Mouse (Mus musculus): ENCODE measurements at regions not wholly inside any gene's neighbourhood (a gene's known extent, or its start where the extent isn't known, plus 50 kb on each side); places are given as distances from the start of the nearest gene placed in this dataset.
"Not testable (repeated sequence)": the region's sequence is repeated elsewhere in the genome, so short reads cannot be mapped to it uniquely, and the experiment has no call there.

DNA sequence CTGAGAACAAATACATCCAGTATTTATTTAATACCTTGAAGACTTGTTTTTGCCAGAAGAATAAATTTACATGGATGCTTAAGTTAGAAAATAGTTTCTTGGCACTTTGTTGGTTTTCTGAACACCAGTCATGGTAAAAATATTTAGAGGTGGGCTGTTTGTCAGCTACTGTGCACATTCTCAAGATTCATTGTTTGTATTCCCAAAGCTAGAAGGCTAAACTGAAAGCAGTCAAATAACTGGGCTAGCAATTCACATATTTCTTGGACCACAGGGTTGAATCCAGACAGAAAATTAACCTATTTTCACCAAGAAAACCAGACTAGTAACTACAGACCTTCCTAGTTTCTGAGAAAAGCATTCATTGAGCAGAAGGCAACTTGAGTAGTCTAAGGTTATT is 488.1 kb upstream of the Klf6 start:
- H3K36me3 ChIP-seq (ENCODE audit: control insufficient read depth, insufficient read depth, low read length), result no peaks in the 10 kb centered on the region
- no peaks in the 10 kb centered on the region for H3K27me3 ChIP-seq (ENCODE audit: control insufficient read depth, insufficient read depth, low read length)
- TF ChIP-seq POLR2A (IDR thresholded peaks at IDR 0.05; ENCODE audit: borderline replicate concordance, extremely low read depth, insufficient read depth, insufficient read length), result no peak
- ATAC-seq (ENCODE audit: low FRiP score, low read depth) (no peak), DNase-seq (ENCODE audit: low spot score) (no peak)
- H3K9ac ChIP-seq (ENCODE audit: low read depth, low read length, severe bottlenecking), result no peak overlapping the region
- H3K4me3 ChIP-seq (replicated peaks; ENCODE audit: low read length), result no peak overlapping the region
- no peaks in the 10 kb centered on the region for H3K9me3 ChIP-seq (ENCODE audit: control insufficient read depth, low read length)
- H3K4me2 ChIP-seq (replicated peaks; ENCODE audit: low read depth, low read length, severe bottlenecking), result no peak overlapping the region
- H3K4me1 ChIP-seq (ENCODE audit: control insufficient read depth, insufficient read depth, low read length), result no peaks in the 10 kb centered on the region
- no peak overlapping the region for H3K27ac ChIP-seq (replicated peaks; ENCODE audit: low read depth, low read length)

DNA sequence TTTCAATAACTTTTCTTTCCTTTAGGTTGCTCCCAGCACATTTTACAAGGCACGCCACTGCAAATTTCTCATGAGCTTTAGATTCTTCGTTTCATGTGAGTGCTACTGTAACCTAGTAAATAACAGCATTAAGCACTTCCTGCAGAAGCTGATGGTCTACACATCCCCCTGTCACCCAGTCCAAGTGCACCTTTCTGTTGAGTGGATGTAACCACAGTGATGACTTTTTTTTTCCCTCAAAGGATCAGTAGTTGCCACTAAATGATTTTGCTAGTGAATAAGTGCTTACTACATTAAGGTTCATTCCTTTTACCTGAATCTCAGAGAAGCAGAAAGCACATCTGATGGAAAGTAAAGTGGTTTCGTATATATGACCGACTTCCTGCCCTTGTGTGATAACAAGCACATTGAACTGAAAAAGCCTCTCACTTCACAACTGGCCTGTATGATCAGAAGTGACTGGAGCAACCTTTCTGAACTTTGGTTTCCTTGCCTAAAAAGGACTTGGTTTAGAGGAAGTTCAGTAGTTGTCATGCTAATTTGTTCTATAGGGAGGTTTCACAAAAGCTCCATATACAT is 453.0 kb upstream of the Klf6 start:
- WGBS, result 82% methylated on average over 4 of the region's 4 CpGs
- H3K4me3 ChIP-seq (replicated peaks; ENCODE audit: low read length), result no peak overlapping the region
- H3K27ac ChIP-seq (replicated peaks; ENCODE audit: low read depth, low read length), result no peak overlapping the region
- H3K4me2 ChIP-seq (replicated peaks; ENCODE audit: low read depth, low read length, severe bottlenecking), result no peak overlapping the region
- ATAC-seq (ENCODE audit: low FRiP score, low read depth), result no peak
- no peaks in the 10 kb centered on the region for H3K4me1 ChIP-seq (ENCODE audit: control insufficient read depth, insufficient read depth, low read length)
- no peaks in the 10 kb centered on the region for H3K36me3 ChIP-seq (ENCODE audit: control insufficient read depth, insufficient read depth, low read length)
- H3K9me3 ChIP-seq (ENCODE audit: control insufficient read depth, low read length), result no peaks in the 10 kb centered on the region
- H3K9ac ChIP-seq (ENCODE audit: low read depth, low read length, severe bottlenecking), result no peak overlapping the region
- DNase-seq (ENCODE audit: low spot score), result no peak
- TF ChIP-seq POLR2A (IDR thresholded peaks at IDR 0.05; ENCODE audit: borderline replicate concordance, extremely low read depth, insufficient read depth, insufficient read length), result no peak
- H3K27me3 ChIP-seq (ENCODE audit: control insufficient read depth, insufficient read depth, low read length), result no peaks in the 10 kb centered on the region

DNA sequence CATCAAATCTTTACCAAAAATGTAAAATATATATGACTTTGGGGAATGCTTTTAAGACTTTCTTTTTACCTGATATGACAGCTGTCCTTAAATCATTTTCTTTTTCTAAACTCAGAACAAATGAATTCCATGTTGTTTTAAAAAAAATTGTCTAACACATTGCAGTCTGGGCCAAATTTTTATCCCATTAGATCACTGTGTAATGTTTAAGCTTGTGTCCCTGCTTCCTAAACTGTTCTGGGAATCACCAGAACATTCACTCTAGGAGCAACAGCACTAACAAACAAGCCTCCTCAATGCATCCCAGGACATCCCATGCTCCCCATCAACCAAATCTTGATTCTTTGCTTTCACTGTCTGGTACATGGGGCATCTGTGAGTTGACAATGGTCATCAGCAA is 449.2 kb upstream of the Klf6 start:
- ATAC-seq (ENCODE audit: low FRiP score, low read depth), result 0 out of 2 replicates have a peak, but pooled peaks have one; percentile 47
- Histone ChIP-seq H3K27ac (replicated peaks; ENCODE audit: low read depth, low read length) (no peak overlapping the region), H3K27me3 (ENCODE audit: control insufficient read depth, insufficient read depth, low read length) (no peaks in the 10 kb centered on the region), H3K9me3 (ENCODE audit: control insufficient read depth, low read length) (no peaks in the 10 kb centered on the region), H3K4me1 (ENCODE audit: control insufficient read depth, insufficient read depth, low read length) (no peaks in the 10 kb centered on the region), H3K36me3 (ENCODE audit: control insufficient read depth, insufficient read depth, low read length) (no peaks in the 10 kb centered on the region), H3K9ac (ENCODE audit: low read depth, low read length, severe bottlenecking) (no peak overlapping the region), H3K4me3 (replicated peaks; ENCODE audit: low read length) (no peak overlapping the region), H3K4me2 (replicated peaks; ENCODE audit: low read depth, low read length, severe bottlenecking) (no peak overlapping the region)
- TF ChIP-seq POLR2A (IDR thresholded peaks at IDR 0.05; ENCODE audit: borderline replicate concordance, extremely low read depth, insufficient read depth, insufficient read length), result no peak
- peak; percentile 56 for DNase-seq (ENCODE audit: low spot score)

DNA sequence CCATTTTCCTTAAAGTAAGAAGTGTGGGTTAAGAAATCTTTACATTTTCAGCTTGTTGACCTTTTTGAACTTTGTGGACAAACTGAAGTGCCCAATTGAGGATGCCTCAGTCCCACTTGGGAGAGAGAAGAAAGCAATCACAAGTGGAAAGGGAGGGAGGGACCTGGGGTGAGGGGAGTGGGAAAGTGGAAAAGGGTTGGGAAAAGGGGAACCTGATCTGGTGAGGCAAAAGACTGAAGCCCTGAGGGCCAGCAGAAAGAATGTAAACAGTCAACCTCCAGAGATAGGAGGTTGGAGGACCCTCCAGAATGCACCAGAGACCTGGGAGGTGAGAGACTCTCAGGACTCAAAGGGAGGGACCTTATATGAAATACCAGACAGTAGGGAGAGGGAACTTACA is 448.3 kb upstream of the Klf6 start:
- not testable (repeated sequence) for H3K4me2 ChIP-seq (replicated peaks; ENCODE audit: low read depth, low read length, severe bottlenecking); DNase-seq (ENCODE audit: low spot score); H3K4me1 ChIP-seq (ENCODE audit: control insufficient read depth, insufficient read depth, low read length); ATAC-seq (ENCODE audit: low FRiP score, low read depth); H3K9ac ChIP-seq (ENCODE audit: low read depth, low read length, severe bottlenecking); H3K27me3 ChIP-seq (ENCODE audit: control insufficient read depth, insufficient read depth, low read length); H3K4me3 ChIP-seq (replicated peaks; ENCODE audit: low read length); H3K36me3 ChIP-seq (ENCODE audit: control insufficient read depth, insufficient read depth, low read length); H3K27ac ChIP-seq (replicated peaks; ENCODE audit: low read depth, low read length); H3K9me3 ChIP-seq (ENCODE audit: control insufficient read depth, low read length)

DNA sequence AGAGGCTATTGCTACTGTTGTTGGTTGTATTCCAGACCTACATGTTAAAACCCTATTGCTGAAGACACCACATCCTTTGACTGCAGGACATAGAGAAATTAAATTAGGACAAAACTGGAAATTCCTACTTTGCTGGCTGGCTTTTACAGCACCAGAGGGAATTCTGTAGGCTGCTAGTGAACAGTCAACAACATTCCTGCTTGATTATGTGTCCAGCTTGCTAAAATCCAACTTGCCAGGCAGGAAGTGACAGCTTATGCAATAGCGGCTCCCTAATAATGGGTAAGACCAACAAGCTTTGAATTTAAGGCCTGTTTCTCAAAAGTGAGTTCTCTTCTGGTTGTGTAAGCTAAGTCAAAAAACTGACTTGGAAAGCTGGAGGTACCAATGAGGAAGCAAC is 437.2 kb upstream of the Klf6 start:
- no peak for TF ChIP-seq POLR2A (IDR thresholded peaks at IDR 0.05; ENCODE audit: borderline replicate concordance, extremely low read depth, insufficient read depth, insufficient read length)
- Histone ChIP-seq H3K36me3 (ENCODE audit: control insufficient read depth, insufficient read depth, low read length) (no peaks in the 10 kb centered on the region), H3K4me3 (replicated peaks; ENCODE audit: low read length) (no peak overlapping the region), H3K9ac (ENCODE audit: low read depth, low read length, severe bottlenecking) (no peak overlapping the region), H3K27ac (replicated peaks; ENCODE audit: low read depth, low read length) (no peak overlapping the region), H3K4me1 (ENCODE audit: control insufficient read depth, insufficient read depth, low read length) (peaks cover 4% of the 10 kb centered on the region; the same call in 1 of the 2 replicates), H3K27me3 (ENCODE audit: control insufficient read depth, insufficient read depth, low read length) (no peaks in the 10 kb centered on the region), H3K4me2 (replicated peaks; ENCODE audit: low read depth, low read length, severe bottlenecking) (no peak overlapping the region), H3K9me3 (ENCODE audit: control insufficient read depth, low read length) (no peaks in the 10 kb centered on the region)
- ATAC-seq (ENCODE audit: low FRiP score, low read depth), result no peak
- DNase-seq (ENCODE audit: low spot score), result no peak
- WGBS, result 36% methylated on average over 1 of the region's 1 CpGs

Measured in limb, embryonic 14.5 days (tissue).